Mouse (Mus musculus): ENCODE results near the gene RPS10-NUDT3. TPM values are rescaled to one million over a fixed set of nuclear protein-coding genes. Genes with fewer than 3 reads are reported as not detected.

RPS10-NUDT3 gene
- total RNA-seq, 2 experiments from 2014 or later: 1.0 TPM; not detected in 1

DNA sequence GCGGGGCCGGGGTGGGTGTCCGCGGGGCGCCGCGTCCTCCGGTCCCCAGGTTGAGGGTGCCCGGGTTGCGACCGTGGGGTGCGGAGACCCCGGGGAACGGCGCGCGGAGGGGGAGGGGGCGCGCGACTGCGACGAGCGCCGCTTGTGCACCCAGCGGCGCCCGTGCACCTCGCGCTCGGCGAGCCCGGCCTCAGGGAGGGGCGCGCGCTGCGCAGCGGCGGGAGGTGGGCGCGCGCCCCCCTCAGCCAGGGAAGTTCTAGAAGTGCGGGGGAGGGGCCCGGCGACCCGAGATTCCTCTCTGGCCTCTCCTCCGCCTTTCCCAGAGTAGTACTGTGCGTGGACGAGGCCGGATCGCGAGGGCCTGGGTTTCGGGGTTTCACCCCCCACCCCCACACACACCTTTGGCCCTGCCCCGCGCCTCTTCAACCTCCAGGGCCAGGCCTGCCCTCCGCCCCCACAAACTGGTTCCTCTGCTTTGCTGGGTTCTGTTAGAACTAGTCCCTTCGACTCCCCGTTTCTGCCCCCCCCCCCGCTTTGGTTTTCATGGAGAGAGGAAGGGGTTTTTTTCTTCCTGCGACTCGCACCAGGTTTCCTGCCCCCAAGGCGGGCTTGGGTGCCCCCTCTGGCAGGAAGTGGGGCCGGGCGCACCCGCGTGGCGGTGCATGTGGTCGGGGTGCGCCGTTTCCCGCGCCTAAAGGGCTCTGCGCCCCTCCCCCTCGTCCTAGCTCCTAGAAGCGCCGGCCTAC lies 77.7 kb downstream of the RPS10-NUDT3 start:
- DNase-seq: peak; percentile 51 to 56

DNA sequence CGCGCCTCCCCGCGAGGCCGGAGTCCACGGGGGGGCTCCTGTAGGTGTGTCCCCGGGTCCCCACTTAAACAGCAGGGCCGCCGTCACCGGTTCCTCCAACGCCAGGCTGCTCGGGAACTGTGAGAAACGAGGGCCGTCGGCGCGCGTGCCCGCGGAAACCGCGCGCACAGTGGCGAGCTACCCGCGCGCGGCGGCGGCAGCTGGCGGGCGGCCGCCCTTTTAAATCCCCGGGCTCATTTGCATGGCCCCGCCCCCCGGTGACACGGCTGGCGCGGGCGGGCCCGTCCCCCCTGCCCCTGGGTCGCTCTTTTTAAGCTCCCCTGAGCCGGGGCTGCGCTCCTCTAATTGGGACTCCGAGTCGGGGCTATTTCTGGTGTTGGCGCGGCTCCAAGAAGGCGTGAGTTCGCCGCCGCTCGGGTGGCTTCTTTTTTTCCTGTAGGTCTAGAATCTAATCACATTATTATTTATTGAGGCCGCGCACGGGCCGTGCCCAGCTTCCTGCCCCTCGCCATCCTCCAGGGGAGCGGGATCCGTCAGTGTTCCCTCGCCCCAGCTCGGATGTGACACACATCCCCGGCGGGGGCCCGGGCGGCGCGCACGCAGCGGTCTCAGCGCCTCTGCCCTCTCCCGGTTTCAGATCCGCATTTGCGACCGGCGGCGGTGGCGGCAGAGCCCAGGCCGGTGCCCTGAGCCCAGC lies 78.6 kb downstream of the RPS10-NUDT3 start, which contains the start of gene Hmga1:
Gene Hmga1, plus strand, starts transcription at position 183 of the 697 bp plus-strand sequence.
- peak; percentile 89 to 90 for DNase-seq
- intact Hi-C loops (cut with DNase I): no loop called here

More for the DNA sequence above, 77.7 kb downstream of the RPS10-NUDT3 start:
- intact Hi-C loops (cut with DNase I): no loop called here

DNA sequence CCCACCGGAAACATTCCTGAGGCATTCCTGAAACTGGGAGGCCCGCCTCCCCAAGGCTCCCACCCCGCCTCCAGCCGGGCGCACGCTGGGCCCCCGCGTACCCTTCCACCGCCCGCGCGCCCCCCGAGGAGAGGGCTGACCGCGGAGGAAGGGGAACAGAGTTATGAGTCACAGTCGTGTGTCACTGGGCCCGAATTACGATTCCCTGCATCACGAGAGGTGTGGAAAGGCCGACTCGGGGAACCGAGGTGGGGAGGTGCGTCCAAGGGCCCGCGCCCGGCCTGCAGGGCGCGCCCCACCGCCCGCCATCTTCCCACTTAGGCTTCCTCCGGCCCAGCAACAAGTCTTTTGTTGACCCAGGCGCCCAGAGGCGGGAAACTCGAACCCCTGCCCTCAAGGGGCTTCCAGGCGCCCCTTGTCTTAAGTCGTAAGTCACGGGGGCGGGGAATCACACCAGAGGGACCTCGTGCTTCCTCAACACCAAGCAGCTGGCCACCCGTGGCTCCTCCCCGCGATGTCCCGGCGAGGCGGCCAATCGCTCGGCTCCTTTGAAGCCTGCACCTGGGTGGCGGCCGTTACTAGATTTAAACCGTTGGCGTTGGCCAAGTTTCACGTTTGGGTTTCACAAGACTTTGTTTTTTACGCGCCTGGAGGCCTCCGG lies 79.4 kb downstream of the RPS10-NUDT3 start:
- DNase-seq: peak; percentile 69 to 71
- intact Hi-C loops (cut with DNase I): no loop called here

DNA sequence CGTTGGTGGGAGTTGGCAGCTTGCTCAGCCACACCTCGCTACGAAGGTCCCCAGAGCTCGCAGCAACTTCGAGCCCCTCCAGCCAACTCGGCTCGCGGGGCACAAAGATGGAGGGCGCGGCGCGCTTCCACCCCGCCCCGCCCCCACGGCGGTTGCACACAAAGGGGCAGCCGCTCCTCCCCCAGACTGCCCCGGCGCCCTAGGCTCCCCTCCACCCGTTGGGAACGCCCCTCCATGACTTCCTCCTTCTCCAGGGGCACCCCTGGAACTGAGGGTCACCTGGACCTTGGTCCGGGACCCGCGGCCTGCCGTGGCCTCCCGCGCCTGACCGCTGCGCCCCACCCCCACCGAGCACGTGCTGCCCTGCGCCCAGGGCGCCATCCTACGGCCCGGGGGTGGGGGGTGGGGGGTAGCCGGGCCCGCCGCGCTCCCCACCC lies 79.9 kb downstream of the RPS10-NUDT3 start:
- DNase-seq: peak in 1 of 2 experiments; percentile 38
- intact Hi-C loops (cut with DNase I): no loop called here

DNA sequence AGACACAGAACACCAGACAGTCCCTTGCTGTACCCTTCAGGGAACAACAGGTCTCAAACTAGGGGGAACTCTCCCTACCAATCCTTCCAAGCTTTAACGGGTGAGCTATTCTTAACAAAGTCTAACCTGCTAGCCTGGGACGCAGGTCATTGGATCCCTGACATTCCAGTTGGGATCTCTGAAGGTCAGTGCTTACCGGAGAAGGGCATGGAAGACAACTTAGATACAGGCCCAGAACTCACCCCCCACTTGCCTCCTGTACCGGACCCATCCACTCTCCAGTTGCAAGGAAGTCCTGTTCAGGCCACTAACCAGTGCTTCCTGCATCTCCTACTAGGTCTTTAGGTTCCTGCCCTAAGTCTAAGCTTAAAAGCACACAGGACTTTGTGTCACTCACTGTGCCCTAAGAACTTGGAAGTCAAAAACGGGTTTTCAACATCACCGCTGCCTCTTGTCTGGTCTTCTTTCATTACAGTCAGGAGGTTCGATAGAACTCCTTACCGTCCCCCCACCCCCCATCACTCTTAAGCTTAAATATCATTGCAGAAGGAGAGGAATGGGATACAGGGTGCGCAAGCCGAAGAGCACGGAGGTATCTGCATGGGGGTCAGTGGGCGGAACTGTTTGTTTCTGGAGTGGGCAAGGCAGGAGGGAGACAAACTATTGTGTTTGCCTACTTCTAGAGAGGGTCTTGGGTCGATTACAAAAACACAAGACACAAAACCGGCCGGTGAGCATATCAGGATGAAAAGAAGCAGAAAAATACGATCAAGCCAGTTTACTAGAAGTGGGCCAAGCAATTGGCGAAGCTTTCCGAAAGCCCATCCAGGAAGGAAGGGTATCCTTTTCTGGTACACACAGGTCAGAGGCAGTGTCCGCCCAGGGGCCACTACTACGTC lies 80.7 kb downstream of the RPS10-NUDT3 start:
- DNase-seq: no peak
- intact Hi-C loops (cut with DNase I): no loop called here

DNA sequence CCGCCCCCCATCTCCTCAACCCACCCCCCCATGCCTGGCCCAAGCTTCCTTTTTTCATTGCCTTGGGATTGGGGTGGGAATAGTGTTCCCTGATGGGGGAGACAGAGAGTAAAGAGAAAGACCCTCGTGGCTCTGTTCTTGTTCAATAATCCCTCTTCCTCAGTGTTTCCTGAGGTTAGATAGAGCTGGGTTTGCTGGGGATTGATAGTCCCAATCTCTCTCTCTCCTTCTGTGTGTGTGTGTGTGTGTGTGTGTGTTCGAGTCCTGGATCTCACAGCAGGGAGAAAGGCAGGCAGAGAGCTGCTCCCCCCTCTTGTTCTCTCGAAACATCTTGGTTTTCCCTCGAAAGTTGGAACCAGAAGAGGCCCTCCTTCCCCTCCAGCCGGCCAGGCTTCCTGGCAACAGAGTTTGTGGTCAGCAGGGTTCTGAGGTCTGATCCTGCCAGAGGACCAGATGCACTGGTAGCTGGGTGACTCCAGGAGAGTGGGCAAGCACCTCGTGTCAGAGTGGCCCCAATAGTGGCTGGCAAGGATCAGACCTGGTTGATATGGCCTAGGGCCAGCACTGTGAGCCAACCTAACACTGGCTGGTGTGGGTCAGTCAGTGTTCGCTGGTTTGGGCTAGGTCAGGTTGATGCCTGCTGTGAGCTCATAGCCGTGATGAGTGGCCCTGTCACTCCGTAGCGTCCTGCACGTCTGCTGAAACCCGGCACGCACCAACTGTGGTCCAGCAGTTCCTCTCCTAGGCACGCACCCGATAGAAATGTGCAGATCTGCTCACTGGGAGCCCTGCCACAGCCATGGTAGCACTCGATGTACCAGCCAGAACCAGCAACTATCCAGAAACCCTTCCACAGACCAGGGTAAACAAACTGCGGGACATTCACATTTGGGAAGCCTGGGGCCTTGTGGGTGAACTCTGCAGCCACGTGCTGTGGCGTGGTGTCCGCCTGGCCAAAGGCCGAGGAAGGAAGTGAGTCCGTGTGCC lies 82.5 kb downstream of the RPS10-NUDT3 start:
- intact Hi-C loops (cut with DNase I): no loop called here
- DNase-seq: peak in 1 of 2 experiments; percentile 34

DNA sequence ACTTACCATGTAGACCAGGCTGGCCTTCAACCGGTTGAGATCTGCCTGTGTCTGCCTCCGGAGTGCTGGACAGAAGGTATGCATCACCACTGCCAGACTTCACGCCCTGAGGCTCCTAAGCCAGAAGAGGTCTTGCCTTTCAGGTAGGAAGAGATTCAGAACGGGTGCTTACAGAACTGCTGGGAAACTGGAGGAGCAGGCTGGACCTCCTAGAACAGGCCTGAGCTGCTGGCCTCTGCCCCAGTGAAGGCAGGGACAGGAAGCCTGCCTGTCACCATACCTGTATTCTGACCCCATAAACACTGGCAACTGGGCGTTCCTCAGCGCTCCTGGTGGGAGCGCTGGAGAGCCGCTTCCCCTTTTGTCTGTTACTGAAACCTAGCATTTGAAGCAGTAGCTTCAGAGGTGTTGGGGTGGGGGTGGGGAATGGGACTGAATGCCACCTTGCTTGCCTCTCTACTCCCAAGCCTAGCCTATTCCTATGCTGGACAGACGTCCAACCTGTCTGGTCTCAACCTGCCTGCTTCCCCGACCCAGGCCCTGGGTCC lies 83.6 kb downstream of the RPS10-NUDT3 start:
- no peak for DNase-seq
- intact Hi-C loops (cut with DNase I): no loop called here

DNA sequence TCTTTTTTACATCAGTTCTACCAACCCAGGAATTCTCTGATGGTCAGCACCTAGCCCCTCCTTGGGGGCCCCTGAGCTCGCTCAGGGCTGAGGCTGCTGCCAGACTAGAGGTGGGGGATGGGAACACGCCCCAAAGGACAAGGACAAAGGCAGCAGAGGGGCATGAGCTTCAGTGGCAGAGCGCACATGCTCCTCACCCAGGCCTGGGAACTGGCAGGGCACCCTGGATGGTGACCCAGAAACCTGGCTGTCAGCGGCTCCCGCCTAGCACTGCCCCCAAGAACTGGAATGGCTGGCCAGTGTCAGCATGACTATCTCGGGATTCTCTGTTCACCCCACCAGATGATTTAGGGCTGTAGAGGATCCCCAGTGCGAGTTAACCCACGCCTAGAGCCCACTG lies 85.8 kb downstream of the RPS10-NUDT3 start:
- intact Hi-C loops (cut with DNase I): no loop called here
- DNase-seq: peak; percentile 35 to 54

DNA sequence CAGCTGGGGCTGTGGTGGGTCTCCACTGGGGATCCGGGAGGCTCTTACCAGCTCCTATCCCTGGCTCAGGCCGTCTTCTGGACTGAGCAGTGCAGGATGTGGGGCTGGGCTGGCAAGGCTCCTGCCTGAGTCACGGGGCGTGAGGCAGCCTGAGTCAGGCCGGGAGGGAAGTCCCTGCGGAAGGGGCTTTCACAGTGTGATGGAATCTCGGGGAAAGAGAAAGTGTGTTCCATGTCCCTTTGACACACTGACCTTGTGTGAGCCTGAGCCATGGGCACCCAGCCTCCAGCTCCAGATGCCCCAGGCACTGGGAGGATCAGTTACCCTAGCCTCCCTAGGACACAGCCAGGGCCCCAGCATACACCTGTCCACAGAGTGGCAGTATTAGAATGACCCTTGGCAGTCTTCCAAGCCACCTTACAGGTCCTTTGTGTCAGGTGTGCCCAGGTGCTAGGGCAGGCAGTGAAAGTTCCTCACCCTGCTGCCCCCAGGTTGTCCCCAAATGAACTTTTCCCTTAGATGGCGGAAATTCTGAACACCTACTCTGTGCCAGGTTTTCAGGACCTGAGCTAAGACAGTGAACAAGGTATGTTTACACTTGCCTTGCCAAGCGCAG lies 87.7 kb downstream of the RPS10-NUDT3 start:
- DNase-seq: peak; percentile 60 to 72
- intact Hi-C loops (cut with DNase I): no loop called here

DNA sequence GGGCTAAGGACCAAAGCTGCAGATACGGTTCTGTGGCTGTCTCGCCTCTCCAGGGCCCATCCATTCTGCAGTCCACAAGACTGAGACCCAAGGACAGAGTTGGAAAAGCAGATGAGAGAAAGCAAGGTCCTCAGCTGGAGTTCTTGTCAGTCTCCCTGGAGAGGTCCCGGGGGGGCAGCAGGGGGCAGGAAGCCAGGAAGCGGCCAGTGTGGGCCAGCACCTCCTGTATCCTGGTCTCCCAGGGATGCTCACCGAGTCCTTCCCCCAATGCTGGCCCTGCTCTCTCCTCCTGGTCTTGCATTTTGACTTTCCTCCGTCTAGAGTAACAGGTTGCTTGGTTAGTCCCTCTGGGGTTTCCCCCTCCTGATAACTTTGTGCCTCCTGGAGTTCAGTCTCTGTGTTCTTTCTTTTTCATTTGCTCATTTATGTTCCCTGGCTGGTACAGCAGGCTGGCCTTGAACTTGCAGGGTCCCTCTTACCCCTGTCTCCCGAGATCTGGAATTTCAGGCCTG lies 88.4 kb downstream of the RPS10-NUDT3 start:
- intact Hi-C loops (cut with DNase I): no loop called here
- no peak for DNase-seq

DNA sequence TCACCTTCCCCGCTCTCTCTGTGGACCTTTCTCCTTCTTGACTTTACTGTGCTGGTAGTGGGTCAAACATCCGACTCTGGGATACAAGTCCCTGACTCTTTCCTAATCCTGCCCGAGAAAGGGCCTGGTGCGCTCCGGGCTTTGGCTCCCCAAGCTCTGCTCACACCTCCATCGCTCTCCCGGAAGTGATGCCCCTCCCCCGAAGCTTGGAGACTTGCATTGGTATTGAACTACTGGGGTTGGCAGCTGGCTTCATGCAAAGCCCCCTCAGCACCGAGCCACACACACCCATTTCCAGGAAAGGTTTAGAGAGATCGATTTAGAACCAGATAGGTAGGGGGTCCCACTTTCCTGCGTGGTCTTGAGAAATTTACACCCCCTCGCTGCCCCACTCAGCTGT lies 89.0 kb downstream of the RPS10-NUDT3 start:
- intact Hi-C loops (cut with DNase I): no loop called here
- no peak for DNase-seq

DNA sequence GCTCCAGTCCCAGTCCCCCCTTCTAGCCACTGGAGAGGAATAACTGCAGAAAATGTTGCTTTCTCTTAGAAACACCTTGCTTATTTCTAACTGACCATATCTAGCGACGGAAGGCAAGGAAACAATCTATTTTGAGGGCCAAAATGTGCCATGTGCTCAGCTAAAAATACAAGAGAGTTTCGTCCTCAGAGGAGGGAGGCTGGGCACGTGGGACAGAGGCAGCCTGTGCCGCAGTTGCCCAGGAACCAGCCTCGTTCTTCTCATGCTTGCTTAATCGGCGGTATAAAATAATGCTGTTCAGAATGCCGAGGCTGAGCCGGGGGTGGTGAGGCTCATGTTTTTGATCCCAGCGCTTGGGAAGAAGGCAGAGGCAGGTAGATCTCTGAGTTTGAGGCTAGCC lies 90.5 kb downstream of the RPS10-NUDT3 start:
- intact Hi-C loops (cut with DNase I): no loop called here
- no peak for DNase-seq

DNA sequence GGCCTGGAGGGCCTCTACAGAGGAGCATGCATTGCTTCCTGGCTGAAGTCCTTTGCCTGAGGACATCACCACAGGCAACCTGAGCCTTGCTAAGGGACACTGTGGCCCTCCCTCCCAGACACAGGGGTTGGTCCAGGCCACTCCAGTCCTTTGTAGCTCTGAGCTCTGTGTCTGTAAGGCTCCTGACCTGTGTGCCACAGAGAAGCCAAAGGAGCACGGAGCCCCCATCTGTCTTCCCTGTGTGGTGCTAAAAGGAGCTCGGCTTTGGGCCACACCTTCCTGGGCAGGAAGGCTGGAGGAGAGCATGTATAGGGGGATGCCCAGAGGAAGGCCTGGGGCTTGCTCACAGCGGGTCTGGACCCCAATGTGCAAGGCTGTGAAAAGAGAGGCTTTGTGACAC lies 93.0 kb downstream of the RPS10-NUDT3 start:
- no peak for DNase-seq
- intact Hi-C loops (cut with DNase I): no loop called here

DNA sequence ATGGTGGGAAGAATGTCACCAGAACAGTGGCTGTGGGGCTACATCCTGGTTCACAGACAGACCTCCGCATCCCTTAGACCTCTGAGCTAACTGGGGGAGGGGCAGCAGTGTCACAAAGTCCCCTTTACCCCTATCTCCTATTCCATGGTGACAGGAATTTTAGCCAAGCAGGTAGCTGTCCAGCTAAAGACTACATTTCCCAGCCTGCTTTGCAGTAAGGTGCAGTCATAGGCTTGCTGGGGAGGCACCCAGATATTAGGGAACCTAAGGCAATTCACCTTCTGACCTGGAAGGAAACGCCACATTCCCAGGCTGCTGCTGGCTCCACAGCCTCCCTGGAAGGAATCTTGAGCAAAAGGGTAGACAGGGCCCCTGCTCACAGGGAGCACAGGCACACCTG lies 93.8 kb downstream of the RPS10-NUDT3 start:
- no peak for DNase-seq
- intact Hi-C loops (cut with DNase I): no loop called here

DNA sequence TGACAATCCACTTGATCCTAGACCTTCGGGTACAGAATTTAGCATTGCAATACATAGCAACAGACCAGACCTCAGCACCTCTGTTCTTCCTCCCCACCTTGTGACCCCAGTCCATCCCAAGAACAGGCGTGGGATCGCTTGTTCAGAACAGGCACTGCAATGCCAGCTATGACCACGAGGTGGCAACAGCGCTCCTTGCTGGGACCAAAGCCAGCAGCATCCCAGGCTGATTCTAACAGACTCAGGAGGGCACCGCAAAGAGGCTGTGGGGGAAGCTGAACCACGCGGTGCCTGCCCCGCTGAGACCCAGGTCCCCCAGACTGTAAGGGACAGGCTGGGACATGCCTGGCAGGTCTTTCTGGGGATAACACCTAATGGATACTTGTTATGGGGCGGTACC lies 100.3 kb downstream of the RPS10-NUDT3 start:
- DNase-seq: peak; percentile 91 to 95
- intact Hi-C loops (cut with DNase I): loop anchor here (1.0 to 2.0 kb wide), 2 partner anchors 95 to 234 kb away; no protein-coding TSS in a partner anchor

DNA sequence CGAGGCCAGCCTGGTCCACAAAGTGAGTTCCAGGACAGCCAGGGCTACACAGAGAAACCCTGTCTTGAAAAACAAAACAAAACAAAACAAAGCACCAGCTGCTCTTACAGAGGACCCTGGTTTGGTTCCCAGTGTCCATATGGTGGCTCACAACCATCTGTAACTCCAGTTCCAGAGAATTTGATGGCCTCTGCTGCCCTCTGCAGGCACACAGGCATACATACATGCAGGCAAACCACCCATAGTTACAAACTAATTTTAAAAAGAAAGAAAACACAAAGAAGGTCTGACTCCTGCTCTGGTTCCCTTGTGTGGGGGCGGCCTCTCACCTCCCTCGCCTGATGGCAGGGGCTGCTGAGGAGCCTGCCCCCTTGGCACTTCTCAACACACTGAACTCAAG lies 101.7 kb downstream of the RPS10-NUDT3 start:
- intact Hi-C loops (cut with DNase I): no loop called here
- DNase-seq: no peak

DNA sequence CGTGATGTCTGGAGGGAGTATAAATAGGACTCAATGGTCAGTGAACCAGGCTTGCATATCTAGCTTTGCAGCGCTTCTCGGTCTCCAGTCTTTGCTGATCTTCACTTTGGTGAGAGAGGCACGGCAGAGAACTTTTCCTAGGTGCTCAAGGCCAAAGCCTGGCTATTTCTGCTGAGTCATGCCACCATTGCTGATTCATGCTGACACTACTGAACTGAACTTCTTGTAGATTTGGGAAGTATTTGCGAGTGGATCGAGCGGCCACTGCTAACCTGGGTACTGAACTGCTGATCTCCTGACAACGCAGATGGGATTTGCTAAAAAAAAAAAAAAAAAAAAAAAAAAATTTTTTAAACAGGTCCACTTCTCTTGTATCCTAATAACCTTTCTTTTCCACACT lies 102.9 kb downstream of the RPS10-NUDT3 start:
- intact Hi-C loops (cut with DNase I): no loop called here

More for the DNA sequence above, 102.9 kb downstream of the RPS10-NUDT3 start:
- DNase-seq: no peak
